Comparison of ENCODE assay signal across 11 mouse cellular contexts in the genomic region with DNA sequence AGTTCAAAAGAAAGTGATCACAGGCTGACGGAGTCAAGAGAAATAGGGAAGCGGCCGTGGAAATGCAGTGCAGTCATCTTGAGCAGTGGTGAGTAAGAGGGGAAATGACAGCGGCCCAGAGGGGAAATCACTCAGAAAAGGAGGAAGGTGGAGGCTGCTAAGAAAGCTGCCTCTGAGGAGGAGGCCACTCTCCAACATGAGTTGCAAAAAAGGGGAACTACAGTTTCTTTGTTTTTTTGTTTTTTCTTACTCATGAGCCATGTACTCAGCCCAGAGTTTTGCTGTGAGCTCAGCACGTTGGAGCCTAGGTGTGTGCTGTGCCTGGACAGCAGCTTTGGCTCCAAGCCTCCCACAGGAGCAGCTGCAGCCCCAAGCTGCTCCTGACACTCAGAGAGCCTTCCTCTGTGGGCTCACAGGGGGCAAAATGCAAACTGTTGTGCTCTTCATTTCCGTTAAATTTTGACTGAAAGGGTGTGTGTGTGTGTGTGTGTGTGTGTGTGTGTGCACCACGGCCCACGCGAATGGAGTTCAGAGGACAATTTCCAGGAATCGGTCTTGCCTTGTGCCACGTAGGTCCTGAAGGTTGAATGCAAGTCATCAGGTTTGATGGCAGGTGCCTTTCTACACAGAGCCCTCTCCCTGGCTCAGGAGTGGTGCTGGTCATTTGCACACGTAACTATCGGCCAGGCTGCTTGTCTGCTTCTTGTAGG. TPM values are rescaled to one million over a fixed set of nuclear protein-coding genes. Genes with fewer than 3 reads are reported as not detected.
A peak's percentile ranks its signal among the peaks of the same experiment; 100 is the strongest.
DNase-seq lines count a peak whose midpoint lies in the region; ATAC-seq and TF ChIP-seq lines count a peak whose summit lies in the region.
"Had no signal": no experiment of that assay in that cellular context is flagged by ENCODE, and none has a peak within 500 bp of the region (broad histone marks: within the 10 kb centered on the region; RNA-seq: fewer than 3 reads in every experiment).

No protein-coding gene starts in this region.

- 69% methylated on average over 13 of the region's 13 CpGs for WGBS in cerebellum, adult 2 months

- TF ChIP-seq POLR2A in cerebellum, adult 2 months (IDR thresholded peaks at IDR 0.05; ENCODE audit: borderline replicate concordance, insufficient read depth, low read length) = no peak

- DNase-seq in adrenal gland, adult (ENCODE audit: inconsistent age in 2 of 2, low spot score in 1 of 2) = peak; percentile 18 to 38
- no peak for DNase-seq in adrenal gland, adult 2 months
- DNase-seq in B cell, adult 2 months = peak; percentile 75 to 84
- peak; percentile 69 to 74 for DNase-seq in monocyte, adult 2 months (ENCODE audit: low read depth in 1 of 2, low spot score in 2 of 2)
- DNase-seq in cerebellum, adult 2 months = no peak
- DNase-seq in cerebellum, adult 9-11 months = no peak
- no peak for DNase-seq in left cerebral cortex, adult 18-20 months (ENCODE audit: low spot score in 2 of 2)
- DNase-seq: kidney, postnatal 10 days had no signal

- peak; percentile 63 for ATAC-seq in inflammation-experienced regulatory T-cells, adult 6 months
- ATAC-seq: midbrain, embryonic 15.5 days had no signal

- no peak overlapping the region for H3K27ac ChIP-seq in cerebellum, adult 2 months (ENCODE audit: insufficient read depth, low read length)
- H3K27ac ChIP-seq: midbrain, embryonic 15.5 days; stomach, embryonic 15.5 days had no signal

- TF ChIP-seq CTCF in cerebellum, adult 2 months (IDR thresholded peaks at IDR 0.05; ENCODE audit: borderline replicate concordance, insufficient read depth, low read depth, low read length) = no peak

- H3K27me3 ChIP-seq in cerebellum, adult 2 months (ENCODE audit: control insufficient read depth, insufficient read depth, low read length) = no peaks in the 10 kb centered on the region
- H3K27me3 ChIP-seq: midbrain, embryonic 15.5 days; stomach, embryonic 15.5 days had no signal

- H3K4me1 ChIP-seq in cerebellum, adult 2 months (ENCODE audit: control insufficient read depth, insufficient read depth, low read length) = no peaks in the 10 kb centered on the region
- H3K4me1 ChIP-seq: midbrain, embryonic 15.5 days; stomach, embryonic 15.5 days had no signal

- H3K4me3 ChIP-seq in cerebellum, adult 2 months (replicated peaks; ENCODE audit: insufficient read depth, low read depth, low read length) = no peak overlapping the region
- H3K4me3 ChIP-seq: midbrain, embryonic 15.5 days; stomach, embryonic 15.5 days had no signal

RNA-seq across cellular contexts. Expression of a gene that starts 7.7 kb away (rescaled TPM):
- under 1 TPM in 1 of 2 experiments, not detected in 1; 0.28 TPM for total RNA-seq in adrenal gland, adult 2 months (2021)
- 0.17 and 0.22 TPM in 2 replicates for polyA plus RNA-seq in adrenal gland, adult 2 months (2012; rRNA removed)
- polyA plus RNA-seq in inflammation-experienced regulatory T-cells, adult 6 months (2017; shearing (Covaris generic)) = 10 to 100 TPM in 2 of 3 experiments, 1 to 10 TPM in 1; 9.0 to 14.1 (median 10.6) TPM
- 0.11 and 0.14 TPM in 2 replicates for polyA plus RNA-seq in cerebellum, adult 2 months (2012; rRNA removed)
- total RNA-seq in left cerebral cortex, adult 18-20 months (2021) = under 1 TPM; 0.35 to 0.42 TPM

RNA-seq across cellular contexts. Expression of a gene that starts 30.8 kb away (rescaled TPM):
- 10 to 100 TPM; 30.1 to 33.4 TPM for total RNA-seq in adrenal gland, adult 2 months (2021)
- 30.7 and 31.5 TPM in 2 replicates for polyA plus RNA-seq in adrenal gland, adult 2 months (2012; rRNA removed)
- polyA plus RNA-seq in inflammation-experienced regulatory T-cells, adult 6 months (2017; shearing (Covaris generic)) = 10 to 100 TPM; 28.1 to 31.5 (median 28.8) TPM
- polyA plus RNA-seq in cerebellum, adult 2 months (2012; rRNA removed) = 28.2 and 31.6 TPM in 2 replicates
- total RNA-seq in left cerebral cortex, adult 18-20 months (2021) = 10 to 100 TPM; 20.4 to 23.4 TPM

RNA-seq across cellular contexts. Expression of a gene that starts 30.9 kb away (rescaled TPM):
- total RNA-seq in adrenal gland, adult 2 months (2021) = 1 to 10 TPM; 1.8 to 2.7 TPM
- 1.3 and 2.0 TPM in 2 replicates for polyA plus RNA-seq in adrenal gland, adult 2 months (2012; rRNA removed)
- 10 to 100 TPM in 1 of 3 experiments, 1 to 10 TPM in 2; 6.8 to 41.3 (median 7.5) TPM for polyA plus RNA-seq in inflammation-experienced regulatory T-cells, adult 6 months (2017; shearing (Covaris generic))
- 2.1 and 2.2 TPM in 2 replicates for polyA plus RNA-seq in cerebellum, adult 2 months (2012; rRNA removed)
- total RNA-seq in left cerebral cortex, adult 18-20 months (2021) = 1 to 10 TPM in 1 of 2 experiments, under 1 TPM in 1; 0.70 to 1.0 TPM

RNA-seq across cellular contexts. Expression of a gene that starts 39.1 kb away (rescaled TPM):
- total RNA-seq in adrenal gland, adult 2 months (2021) = 10 to 100 TPM; 73.1 to 84.2 TPM
- 27.1 and 31.9 TPM in 2 replicates for polyA plus RNA-seq in adrenal gland, adult 2 months (2012; rRNA removed)
- 100 to 1,000 TPM; 125 to 139 (median 135) TPM for polyA plus RNA-seq in inflammation-experienced regulatory T-cells, adult 6 months (2017; shearing (Covaris generic))
- 81.7 and 84.4 TPM in 2 replicates for polyA plus RNA-seq in cerebellum, adult 2 months (2012; rRNA removed)
- total RNA-seq in left cerebral cortex, adult 18-20 months (2021) = 10 to 100 TPM; 71.0 to 74.2 TPM

RNA-seq across cellular contexts. Expression of a gene that starts 55.9 kb away (rescaled TPM):
- total RNA-seq in adrenal gland, adult 2 months (2021) = 10 to 100 TPM; 28.2 to 32.2 TPM
- polyA plus RNA-seq in adrenal gland, adult 2 months (2012; rRNA removed) = 47.1 and 48.5 TPM in 2 replicates
- 1 to 10 TPM; 7.7 to 9.5 (median 8.1) TPM for polyA plus RNA-seq in inflammation-experienced regulatory T-cells, adult 6 months (2017; shearing (Covaris generic))
- polyA plus RNA-seq in cerebellum, adult 2 months (2012; rRNA removed) = 13.0 and 14.0 TPM in 2 replicates
- total RNA-seq in left cerebral cortex, adult 18-20 months (2021) = 10 to 100 TPM; 12.0 to 12.3 TPM

Comparison
In these comparisons a context has a peak if more than half of its experiments do, and no peak if none do; other contexts are left out.
1. DNase-seq: peak in adrenal gland, adult (2 of 2), B cell, adult 2 months (2 of 2) and monocyte, adult 2 months (2 of 2); none in adrenal gland, adult 2 months (single experiment), cerebellum, adult 2 months (0 of 2), cerebellum, adult 9-11 months (single experiment) and left cerebral cortex, adult 18-20 months (0 of 2).